Mouse (Mus musculus): Measurements from ENCODE around the gene Fam129c.

Gene Fam129c

DNA sequence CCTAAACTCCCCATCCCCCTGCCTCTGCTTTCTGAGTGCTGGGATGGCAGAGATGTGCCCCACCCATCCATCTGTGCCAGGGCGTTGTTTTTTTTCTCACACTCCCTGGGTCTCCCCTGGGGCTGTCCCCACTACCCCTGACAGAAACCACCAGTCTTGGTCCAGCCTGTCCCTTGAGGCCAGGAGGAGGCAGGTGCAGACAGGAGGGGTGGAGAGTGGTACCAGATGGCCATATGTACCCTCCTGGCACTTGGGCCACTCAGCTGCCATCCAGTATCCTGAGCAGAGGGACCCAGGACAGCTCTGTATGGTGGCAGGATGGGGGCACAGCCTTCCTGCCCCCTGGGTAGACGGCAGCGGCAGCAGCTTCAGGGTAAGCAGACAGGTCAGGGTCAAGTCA is at the start of gene Fam129c:
TSS of gene Fam129c (plus strand) at position 198 of the 400 bp plus-strand sequence.
- DNase-seq (ENCODE audit: low spot score in 2 of 2): no peak

DNA sequence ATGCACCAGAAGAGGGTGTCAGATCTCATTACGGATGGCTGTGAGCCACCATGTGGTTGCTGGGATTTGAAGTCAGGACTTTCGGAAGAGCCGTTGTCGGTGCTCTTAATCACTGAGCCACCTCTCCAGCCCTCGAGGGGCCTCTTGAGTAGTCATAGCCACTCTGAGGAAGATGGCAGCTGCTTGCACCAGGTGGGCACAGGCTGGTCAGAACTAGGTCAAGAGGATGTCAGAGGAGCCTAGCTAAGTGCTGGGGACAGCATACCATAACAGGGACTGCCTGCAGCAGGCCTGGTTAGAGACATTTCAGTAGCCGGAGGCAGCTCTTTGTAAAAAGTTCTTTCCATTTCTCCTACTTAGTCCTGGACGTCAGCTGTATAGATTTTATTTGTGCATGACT is 46.7 kb upstream of the Fam129c start:
- DNase-seq (ENCODE audit: low spot score in 2 of 2): no peak

DNA sequence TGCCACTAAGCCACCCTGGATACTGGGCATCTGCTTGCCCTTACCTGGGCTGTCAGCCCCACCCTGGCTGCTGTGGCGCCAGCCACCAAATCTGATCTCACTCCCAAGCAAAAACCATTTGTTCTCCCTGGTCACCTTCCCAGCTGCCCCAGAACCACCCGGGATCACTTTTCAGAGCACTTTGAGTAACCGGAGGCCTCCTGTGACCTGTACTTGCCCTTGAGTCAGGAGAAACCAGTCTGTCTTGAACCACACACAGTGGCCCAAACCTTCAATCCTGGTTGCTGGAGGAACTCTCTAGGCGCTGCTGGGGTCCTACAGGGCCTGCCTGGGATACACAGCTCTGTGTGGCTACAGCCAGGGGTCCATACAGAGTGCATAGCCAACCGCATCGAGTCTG is 44.7 kb upstream of the Fam129c start:
- DNase-seq (ENCODE audit: low spot score in 2 of 2): no peak

DNA sequence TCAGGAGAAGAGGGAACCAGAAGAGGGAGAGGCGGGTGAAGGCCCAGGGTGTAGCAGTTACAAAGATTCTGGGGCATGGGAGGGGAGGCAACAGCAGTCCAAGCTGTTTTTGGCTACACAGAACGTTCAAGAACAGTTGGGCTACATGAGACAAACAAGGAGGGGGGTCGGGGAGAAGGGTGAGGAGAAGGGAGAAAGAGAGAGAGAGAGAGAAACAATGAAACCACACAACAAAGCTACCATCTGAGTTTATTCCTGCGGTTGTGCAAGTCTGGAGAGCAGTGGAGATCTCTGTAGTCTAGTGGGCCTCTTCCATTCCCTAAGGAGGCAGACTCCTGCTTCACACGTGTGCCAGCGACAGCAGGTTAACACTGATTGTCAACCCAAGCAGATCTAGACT is 43.4 kb upstream of the Fam129c start:
- DNase-seq (ENCODE audit: low spot score in 2 of 2): no peak

DNA sequence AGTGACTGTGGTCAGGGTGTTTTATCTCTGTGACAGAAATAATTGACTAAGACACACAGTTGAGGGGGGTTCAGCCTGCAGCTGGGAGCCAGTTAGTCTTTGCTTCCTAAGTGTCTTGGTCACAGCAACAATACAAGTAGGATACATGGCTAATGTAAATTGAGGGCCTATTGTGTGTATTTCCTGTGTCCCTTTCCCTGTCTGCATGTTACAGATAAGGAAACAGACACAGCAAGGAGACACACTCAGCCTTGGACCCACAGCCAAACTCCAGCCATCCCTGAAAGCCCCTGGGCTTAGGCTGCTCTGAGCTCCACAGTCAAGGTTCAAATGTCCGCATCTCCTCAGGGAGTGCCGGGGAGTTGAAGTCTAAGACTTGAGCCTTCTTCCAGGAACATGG is 42.8 kb upstream of the Fam129c start:
- DNase-seq (ENCODE audit: low spot score in 2 of 2): no peak

DNA sequence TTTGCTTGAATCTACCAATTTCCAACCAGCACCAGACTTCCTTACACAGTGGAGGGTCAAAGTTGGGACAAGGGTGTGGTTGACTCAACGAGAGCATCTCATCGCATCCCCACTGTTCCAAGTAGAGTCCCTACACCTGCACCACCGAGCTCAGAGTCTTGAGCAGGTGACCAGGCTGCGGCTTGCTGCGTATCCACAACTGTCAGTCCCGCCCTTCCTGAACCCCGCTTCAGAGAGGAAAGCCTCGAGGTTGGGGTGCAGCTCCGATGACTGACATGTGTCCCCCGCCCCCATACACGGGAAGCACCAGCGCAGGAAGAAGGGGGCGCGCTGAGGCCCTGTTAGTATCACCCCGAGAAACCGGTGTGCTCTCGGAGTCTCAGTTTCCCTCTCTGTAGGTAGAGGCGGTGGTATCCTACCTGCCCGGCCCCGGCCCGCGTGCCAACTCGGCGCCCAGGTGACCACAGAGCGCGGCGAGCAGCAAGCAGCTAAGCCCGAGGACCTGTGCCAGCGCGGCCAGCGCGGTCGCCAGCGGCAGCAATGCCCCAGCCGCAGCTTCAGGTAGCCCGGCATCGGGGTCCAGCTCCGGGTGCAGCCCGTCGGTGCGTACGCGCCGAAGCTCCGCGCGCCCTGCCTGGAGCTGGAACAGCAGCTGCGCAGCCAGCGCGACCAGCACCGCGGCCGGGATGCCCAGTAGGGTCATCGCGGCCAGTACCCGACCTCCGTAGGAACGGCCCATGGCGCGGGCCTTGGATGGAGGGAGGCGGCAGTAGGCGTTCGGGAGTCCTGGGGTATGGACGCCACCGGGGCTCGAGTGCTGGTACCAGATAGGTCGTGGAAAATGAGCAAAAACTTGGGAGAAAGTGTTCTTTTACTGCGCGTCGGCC is 39.1 kb upstream of the Fam129c start, which contains the start of gene Tmem221:
TSS of gene Tmem221 (minus strand) at position 801 of the 887 bp plus-strand sequence.
- no peak for DNase-seq (ENCODE audit: low spot score in 2 of 2)

DNA sequence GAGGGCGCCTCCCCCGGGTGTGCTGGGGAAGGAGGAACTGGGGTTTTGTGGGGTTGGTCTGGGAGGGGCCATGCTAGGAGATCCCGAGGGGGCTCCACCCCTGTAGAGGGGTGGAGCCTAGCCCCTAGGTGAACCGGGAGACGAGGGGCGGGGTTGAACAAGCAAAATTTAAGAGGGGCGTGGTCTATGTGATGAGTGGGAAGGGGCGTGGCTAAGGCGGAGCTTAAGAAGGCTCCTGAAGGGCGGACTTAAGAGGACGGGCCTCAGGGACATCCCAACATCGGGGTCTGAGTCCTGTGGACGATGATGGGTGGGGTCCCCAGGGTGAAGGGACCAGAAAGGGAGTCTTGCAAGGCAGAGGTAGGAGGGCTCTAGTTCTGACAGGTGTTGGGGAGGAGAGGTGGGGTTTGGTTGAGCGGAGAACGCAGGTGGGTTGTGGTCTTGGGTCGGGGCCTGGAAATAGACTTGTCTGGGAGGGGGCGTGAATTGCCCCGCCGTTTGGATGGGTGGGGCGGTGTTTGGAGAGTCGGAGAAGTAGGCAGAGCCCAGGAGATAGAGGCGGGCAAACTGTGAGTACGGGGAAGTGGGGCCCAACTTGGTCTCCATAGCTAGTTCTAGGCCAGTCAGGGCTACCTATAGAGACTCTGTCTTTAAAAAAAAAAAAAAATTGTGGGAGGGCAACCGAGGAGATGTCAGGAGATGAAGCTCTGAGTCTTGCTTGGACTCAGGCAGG is 38.3 kb upstream of the Fam129c start:
- DNase-seq (ENCODE audit: low spot score in 2 of 2): no peak

DNA sequence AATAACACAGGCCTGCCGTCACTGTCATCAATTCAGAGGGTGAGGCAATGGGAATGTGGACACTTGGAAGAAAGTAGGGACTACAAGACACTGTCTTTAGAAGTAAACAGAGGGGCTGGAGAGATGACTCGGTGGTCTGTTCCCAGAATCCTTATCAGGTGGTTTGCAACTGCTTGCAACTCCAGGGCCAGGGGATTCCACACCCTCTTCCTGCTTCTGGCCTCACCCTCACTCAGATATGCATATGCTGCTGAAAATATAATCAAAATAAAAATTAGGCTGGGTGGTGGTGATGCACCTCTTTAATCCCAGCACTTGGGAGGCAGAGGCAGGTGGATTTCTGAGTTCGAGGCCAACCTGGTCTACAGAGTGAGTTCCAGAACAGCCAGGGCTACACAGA is 37.4 kb upstream of the Fam129c start:
- no peak for DNase-seq (ENCODE audit: low spot score in 2 of 2)

DNA sequence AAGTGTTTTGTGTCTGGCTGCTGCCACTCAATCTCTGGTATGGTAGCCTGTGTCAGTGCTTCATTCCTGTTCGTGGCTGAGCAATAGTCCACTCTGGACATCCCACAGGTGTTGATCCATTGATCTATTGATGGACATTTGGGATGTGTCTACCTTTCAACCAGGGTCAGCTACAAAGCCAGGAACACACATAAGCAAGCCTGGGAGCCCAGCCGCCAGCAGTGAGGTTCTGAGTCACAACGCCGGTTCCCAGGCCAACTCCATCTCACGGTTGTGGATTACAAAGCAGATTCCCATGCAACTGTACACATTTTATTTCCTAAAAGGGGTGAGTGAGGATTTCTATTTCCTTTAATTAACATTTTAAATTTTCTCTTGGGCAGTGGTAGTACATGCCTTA is 36.7 kb upstream of the Fam129c start:
- DNase-seq (ENCODE audit: low spot score in 2 of 2): no peak

DNA sequence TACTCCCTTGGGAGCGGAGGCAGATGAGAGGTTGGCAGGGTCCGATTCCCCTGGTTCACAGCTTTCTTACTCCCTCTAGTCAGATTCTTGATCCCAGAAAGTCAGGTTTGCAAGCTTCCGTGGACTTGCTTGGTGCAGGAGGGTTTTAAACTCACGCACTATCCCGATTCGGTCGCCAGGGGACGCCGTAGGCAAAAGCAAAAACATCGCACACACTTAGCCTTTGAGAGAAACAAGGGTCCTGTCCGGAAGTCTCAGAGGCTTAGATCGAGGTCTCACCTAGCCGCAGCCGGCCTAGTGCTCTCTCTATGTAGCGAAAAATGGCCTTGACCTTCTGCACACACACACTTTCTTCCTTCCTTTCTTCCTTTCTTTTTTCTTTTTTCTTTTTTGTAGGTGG is 36.0 kb upstream of the Fam129c start:
- peak; percentile 50 to 61 for DNase-seq (ENCODE audit: low spot score in 2 of 2)

DNA sequence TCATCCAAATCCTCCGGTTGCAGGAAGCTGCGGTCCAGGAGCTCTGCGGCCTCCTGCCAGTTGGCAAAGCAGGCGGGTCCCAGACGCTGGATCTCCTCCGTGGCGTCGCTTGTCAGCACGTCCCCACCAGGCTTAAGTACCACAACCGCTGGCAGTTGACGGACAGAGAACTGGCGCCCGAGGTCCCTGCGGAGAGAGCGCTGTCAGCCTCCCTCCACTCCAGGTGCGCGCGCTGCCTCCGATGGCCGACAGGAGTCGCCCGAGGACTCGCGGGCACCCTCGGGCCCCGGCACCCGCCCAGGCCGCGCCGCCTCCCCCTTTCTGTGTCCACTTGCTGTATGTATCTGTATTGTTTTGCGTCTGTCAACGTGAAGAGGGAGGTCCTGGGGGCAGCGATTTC is 34.7 kb upstream of the Fam129c start:
- peak; percentile 51 to 70 for DNase-seq (ENCODE audit: low spot score in 2 of 2)

DNA sequence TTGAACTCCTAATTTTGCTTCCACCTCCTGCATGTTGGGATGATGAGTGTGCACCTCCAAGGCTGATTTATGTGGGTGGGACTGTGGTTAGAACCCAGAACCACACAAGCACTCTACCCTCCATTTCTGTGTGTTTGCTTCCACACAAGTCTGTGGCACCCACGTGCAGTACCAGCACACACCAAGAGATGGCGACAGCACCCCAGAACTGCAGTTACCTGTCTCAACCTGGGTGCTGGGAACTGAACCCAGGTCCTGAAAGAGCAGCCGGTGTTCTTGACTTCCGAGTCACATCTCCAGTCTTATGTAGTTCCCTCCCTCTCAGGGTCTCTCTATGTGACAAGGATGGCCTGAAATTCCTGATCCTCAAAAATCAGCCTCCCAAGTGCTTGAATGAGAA is 33.5 kb upstream of the Fam129c start:
- DNase-seq (ENCODE audit: low spot score in 2 of 2): no peak

DNA sequence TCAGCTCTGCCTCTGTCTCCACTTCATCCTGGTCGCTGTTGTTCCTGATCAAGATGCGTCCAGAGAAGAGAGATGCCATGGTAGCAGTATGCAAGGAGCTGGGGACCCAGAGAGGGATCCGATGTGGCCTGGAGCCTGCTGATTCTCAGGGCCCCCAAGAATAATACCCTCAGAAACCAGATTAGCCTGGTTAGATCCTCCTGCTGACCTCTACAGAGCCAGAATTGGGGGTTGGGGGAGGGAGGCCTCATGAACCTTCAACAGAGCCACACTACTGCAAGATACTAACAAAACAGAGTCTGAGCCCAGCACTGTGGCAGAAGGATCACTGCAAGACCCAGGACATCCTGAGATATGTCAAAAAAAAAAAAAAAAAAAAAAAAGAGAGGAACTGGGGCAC is 30.9 kb upstream of the Fam129c start, which contains the start of gene Nxnl1:
TSS of gene Nxnl1 (minus strand) at position 101 of the 400 bp plus-strand sequence.
- DNase-seq (ENCODE audit: low spot score in 2 of 2): no peak

DNA sequence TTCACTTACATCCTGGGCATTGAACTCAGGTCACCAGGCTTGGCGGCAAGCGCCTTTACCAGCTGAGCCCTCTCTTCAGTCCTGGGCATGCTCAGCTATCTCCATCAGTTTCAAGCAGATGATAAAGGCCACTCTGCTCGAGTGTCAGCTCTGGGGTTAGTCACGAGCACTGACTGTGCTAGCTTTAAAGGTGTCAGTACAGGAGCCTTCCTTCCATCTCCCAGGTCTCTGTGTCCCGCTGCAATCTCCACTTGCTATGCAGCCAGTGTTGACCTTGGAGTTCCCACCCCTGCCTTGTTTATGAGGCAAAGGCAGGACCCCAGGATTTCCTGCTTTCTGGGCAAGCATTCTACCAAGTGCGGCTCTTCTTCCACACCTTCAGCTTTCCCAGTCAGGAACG is 29.9 kb upstream of the Fam129c start:
- DNase-seq (ENCODE audit: low spot score in 2 of 2): no peak

DNA sequence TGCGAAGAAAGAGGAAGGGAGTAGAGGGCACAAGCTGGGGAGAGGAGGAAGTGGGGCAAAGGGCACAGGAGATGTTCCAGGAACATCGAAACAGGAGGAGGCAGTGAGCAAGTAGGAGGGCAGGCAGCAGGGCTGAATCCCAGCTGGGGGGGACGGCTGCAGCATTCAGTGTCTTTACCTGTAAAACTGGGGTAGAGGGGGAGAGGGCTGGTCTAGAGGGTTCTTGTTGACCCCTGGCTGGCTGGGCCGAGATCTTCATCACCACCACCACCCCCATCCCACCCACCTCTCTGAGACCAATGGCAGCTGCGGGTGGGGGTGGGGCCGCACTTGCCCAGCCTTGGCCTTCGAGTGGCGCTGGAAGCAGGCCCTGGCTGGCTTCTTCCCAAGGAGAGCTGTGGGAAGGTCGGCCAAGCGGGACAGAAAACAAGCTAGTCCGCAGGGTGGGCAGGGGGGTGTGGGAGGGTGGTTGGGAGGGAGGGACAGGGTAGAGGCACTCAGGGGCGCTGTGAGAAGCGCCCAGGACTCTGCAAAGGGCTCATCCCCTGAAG is 29.0 kb upstream of the Fam129c start, which contains the start of gene Slc27a1:
TSS of gene Slc27a1 (plus strand) at position 496 of the 551 bp plus-strand sequence.
- DNase-seq (ENCODE audit: low spot score in 2 of 2): peak; percentile 48 to 62

DNA sequence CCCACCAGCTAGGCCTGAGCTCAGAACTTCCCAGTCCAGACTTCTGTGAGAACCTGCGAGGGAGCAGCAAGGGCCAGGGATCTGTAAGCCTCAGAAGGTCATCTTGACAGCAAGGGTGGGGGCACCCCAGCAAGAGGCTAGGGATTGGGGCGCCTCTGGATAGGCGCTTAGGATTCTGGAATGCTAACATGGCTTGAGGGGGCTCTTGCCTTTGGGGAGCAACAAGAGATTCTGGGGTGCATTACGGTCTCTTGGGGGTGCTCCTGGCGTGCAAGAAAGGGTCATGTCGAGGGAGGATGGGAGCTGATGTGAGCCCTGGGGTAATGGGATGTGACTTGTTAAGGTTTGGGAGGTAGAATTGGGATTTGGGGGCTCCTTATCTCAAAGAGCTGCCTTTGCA is 28.5 kb upstream of the Fam129c start:
- no peak for DNase-seq (ENCODE audit: low spot score in 2 of 2)

DNA sequence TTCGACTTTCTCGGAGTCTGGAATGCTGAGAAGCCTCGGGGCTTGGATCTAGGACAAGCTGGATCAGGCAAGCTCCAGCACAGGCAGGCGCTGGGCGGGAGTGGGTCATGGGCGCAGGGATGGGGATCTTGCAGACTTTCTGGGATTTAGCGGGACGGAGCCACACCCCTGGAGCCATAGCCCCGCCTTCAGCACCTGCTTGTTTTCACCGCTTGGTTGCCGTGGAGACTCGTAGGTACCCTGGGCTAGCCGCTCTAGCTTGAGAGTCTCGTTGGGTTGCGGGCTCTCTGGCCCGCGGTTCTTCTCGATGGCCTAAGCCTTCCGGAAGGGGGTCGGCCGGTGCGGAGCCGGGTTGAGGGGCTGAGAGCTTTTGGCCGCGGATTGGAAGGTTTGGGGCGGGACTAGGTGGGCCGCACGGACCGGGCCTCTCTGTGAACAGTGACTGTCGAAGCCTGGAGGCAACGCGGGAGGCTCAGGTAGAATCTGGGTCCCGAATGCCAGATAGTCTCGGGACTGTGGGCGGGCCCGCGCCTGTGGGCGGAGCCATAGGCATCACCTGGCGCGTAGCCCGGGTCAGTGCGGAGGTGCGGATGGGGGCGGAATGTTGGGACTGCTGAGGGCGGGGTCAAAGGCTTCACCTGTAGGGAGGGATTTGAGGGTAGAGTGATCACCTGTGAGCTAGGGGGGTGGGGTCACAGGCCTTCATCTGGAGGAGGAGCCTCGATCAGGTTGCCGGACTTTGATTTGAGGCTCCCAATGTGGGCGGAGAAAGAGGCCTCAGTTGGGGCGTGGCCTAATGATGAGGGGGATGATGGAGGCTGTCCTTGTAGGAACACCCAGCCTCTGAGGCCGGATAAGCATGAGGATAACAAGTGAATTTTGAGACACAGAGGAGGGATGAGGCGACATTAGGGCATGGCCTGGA is 27.8 kb upstream of the Fam129c start:
- peak; percentile 89 to 93 for DNase-seq (ENCODE audit: low spot score in 2 of 2)

DNA sequence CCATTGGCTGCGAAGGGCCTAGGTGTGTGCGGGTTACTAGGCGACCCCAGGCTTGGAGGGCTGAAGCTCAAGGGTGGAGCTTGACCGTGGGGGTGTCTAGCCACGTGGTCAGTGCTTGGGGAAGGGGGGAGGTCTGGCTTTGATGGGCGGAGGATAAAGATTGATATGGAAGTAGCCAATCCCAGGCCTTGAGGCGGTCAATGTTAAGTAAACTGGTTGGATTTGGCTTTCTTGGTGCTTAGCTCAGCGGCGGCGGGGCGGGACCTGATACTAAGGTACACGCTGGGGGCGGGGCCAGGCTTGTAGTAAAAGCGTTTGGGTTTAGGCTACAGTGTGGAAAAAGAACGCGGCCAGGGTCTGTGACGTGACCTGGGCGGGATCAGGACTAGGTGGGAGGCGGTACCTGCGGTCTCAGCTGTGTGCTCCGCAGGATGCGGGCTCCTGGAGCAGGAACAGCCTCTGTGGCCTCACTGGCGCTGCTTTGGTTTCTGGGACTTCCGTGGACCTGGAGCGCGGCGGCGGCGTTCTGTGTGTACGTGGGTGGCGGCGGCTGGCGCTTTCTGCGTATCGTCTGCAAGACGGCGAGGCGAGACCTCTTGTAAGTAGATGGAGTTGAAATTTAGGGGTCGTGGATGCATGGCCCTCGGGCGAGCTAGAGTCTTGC is 27.0 kb upstream of the Fam129c start:
- peak; percentile 94 to 99 for DNase-seq (ENCODE audit: low spot score in 2 of 2)

DNA sequence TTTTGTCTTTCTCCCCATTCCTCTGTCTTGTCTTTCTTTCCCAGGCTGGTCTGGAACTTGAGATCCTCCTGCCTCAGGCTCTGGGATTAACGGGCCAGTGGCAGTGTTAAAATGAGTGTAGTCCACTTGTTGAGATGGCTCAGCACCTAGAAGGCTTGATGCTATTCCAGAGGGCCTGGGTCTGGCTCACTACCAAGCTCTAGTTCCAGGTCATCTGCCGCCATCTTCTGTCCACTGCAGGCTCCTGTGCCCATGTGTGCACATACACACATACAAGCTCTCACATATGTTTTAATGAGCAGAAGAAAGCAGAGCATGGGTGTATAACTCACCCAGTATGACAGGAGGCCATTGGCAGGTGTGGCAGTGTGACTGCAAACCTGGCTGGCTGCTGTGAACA is 25.4 kb upstream of the Fam129c start:
- DNase-seq (ENCODE audit: low spot score in 2 of 2): no peak

DNA sequence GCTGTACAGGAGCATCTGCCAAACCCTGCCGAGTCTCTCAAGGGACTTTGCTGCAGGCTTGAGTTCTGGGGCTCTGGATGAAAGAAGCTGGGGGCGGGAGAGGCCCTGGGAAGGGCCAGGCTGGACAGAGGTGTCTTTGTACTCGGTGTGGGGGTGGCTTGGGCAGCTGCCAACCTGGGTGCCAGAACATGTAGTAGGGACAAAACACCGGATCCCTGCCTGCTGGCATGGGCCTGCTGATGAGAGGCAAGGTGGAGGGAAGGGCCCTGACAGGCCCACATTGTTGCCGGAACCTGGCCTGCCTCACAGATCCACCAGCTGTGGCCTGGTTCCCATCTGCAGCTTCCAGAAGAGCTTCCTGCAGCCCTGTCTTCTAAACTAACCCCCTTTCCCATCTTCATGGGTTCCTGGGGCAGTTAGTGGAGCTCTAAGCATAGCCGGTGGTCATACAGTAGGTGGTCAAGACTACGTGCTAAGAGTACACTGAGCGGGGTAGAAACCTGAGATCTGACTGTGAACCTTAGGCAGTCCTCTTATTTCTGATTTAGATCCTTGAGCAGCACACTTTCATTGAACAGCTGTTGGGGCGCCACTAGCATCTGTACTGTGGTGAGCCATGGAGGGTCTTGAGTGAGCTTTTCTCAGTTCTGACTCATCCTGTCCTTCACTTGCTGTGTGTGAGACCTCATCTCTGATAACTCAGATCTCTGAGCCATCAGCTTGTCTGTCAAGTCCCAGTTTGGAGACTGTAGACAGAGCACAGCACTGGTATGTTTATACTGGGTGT is 24.4 kb upstream of the Fam129c start:
- peak; percentile 79 to 85 for DNase-seq (ENCODE audit: low spot score in 2 of 2)
